Mouse (Mus musculus) heart, adult 2 months (tissue): ENCODE measurements at regions not wholly inside any gene's neighbourhood (a gene's known extent, or its start where the extent isn't known, plus 50 kb on each side); places are given as distances from the start of the nearest gene placed in this dataset.

Experiments
- CTCF ChIP-seq: fragments of 200-600 bp; IDR thresholded peaks from 2 replicates; pipeline ENCODE4 v1.8.1; 2022; ENCODE audit warnings: antibody characterized with exemption, mild to moderate bottlenecking, moderate library complexity
- EP300 ChIP-seq: fragments of 200-500 bp; IDR thresholded peaks from 2 replicates; pipeline ENCODE4 v1.6.1; 2011; ENCODE audit warnings: low read depth, low read length, control low read depth; ENCODE audit not compliant: insufficient read depth
- POLR2A ChIP-seq: fragments of 200-500 bp; IDR thresholded peaks from 2 replicates; pipeline ENCODE4 v1.6.1; 2011; ENCODE audit warnings: mild to moderate bottlenecking, low read depth, low read length, control low read depth; ENCODE audit not compliant: insufficient read depth

DNA sequence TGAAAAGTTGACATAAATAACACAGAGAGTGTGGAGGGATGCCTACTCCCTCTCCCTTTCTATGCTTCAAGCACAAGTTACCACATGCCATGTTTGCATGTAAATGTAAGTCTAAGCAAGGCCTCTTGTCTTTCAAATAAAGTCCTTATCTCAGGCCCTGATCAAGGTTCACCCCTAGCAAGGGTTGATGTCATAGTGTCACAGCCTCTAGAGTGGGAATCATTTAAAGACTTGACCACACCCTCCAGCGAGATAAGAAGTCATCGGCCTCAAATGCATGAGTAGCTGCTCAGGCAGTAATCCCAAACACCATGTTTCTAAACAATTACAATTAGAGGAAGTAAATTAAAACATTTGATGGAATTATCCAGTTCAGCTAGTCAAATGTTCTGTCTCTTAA is 280.5 kb upstream of the Nr3c2 start:
- TF ChIP-seq POLR2A (no peak), CTCF (no peak), EP300 (no peak)
